Mouse (Mus musculus) A20 (cell line): Measurements from ENCODE around the gene Gm45717.

Source experiments
- DNase-seq: peaks from one replicate; pipeline ENCODE4 v3.0.0-alpha.2; 2011; ENCODE audit warnings: low read depth, low spot score

The Gm45717 gene

GRCm38 (mm10) chr7:140944236-140944635 is 11.5 kb downstream of the Gm45717 start:
- no peak for DNase-seq

GRCm38 (mm10) chr7:140943356-140943755 is 12.4 kb downstream of the Gm45717 start:
- DNase-seq, result no peak

GRCm38 (mm10) chr7:140942811-140943210 is 12.9 kb downstream of the Gm45717 start:
- no peak for DNase-seq

GRCm38 (mm10) chr7:140942341-140942740 is 13.4 kb downstream of the Gm45717 start:
- DNase-seq, result no peak

- peak; percentile 94 for DNase-seq
Observed at GRCm38 (mm10) chr7:140941222-140942051, 14.3 kb downstream of the Gm45717 start, which contains the start of gene Pgghg. Gene Pgghg, plus strand, starts transcription at chr7:140941391.

- no peak for DNase-seq
Observed at GRCm38 (mm10) chr7:140939669-140940171, 16.0 kb downstream of the Gm45717 start.

- DNase-seq, result no peak
Observed at GRCm38 (mm10) chr7:140938896-140939295, 16.8 kb downstream of the Gm45717 start.

GRCm38 (mm10) chr7:140938436-140938835 is 17.3 kb downstream of the Gm45717 start:
- peak; percentile 51 for DNase-seq

GRCm38 (mm10) chr7:140927181-140927580 is 28.6 kb downstream of the Gm45717 start:
- no peak for DNase-seq

GRCm38 (mm10) chr7:140923070-140923775 is 32.5 kb downstream of the Gm45717 start:
- DNase-seq, result no peak

- DNase-seq, result no peak
Observed at GRCm38 (mm10) chr7:140922398-140923069, 33.2 kb downstream of the Gm45717 start.

GRCm38 (mm10) chr7:140921225-140921975 is 34.3 kb downstream of the Gm45717 start:
- no peak for DNase-seq

- DNase-seq, result no peak
Observed at GRCm38 (mm10) chr7:140920418-140921029, 35.2 kb downstream of the Gm45717 start, which contains the start of gene Nlrp6. Gene Nlrp6, plus strand, starts transcription at chr7:140920902.

GRCm38 (mm10) chr7:140919911-140920310 is 35.8 kb downstream of the Gm45717 start:
- DNase-seq, result no peak

- DNase-seq, result no peak
Observed at GRCm38 (mm10) chr7:140914031-140914690, 41.6 kb downstream of the Gm45717 start.

- no peak for DNase-seq
Observed at GRCm38 (mm10) chr7:140912846-140913482, 42.8 kb downstream of the Gm45717 start.

- no peak for DNase-seq
Observed at GRCm38 (mm10) chr7:140912293-140912692, 43.4 kb downstream of the Gm45717 start.

- peak; percentile 63 for DNase-seq
Observed at GRCm38 (mm10) chr7:140908634-140909107, 47.1 kb downstream of the Gm45717 start.

- no peak for DNase-seq
Observed at GRCm38 (mm10) chr7:140908181-140908580, 47.6 kb downstream of the Gm45717 start.
